Mouse (Mus musculus): ENCODE measurements around the gene Zer1. TPM values are rescaled to one million over a fixed set of nuclear protein-coding genes. Genes with fewer than 3 reads are reported as not detected.
"Not testable (repeated sequence)": the region's sequence is repeated elsewhere in the genome, so short reads cannot be mapped to it uniquely, and the experiment has no call there.

Gene Zer1
- 16.5 and 17.7 TPM in 2 replicates for polyA plus RNA-seq (2015; fragmentation: Nextera tagmentation; extraction: Ambion mirVana)

- H3K27ac ChIP-seq: peak within 1 kb of the TSS; percentile 92
- peak within 1 kb of the TSS; percentile 86 for H3K9ac ChIP-seq
- 9% methylated on average over 28 of the region's 31 CpGs for WGBS
- H3K36me3 ChIP-seq (replicated peaks): no peaks in the 10 kb centered on the region
- peak; percentile 96 for ATAC-seq (replicated peaks)
- H3K27me3 ChIP-seq (replicated peaks): no peaks in the 10 kb centered on the region
- peaks cover 38% of the 10 kb centered on the region for H3K4me1 ChIP-seq
- H3K9me3 ChIP-seq: no peaks in the 10 kb centered on the region
- peak within 1 kb of the TSS; percentile 70 for H3K4me3 ChIP-seq
- H3K4me2 ChIP-seq: peak within 1 kb of the TSS; percentile 93
Measured at GRCm38 (mm10) chr2:30124472-30125274, at the start of gene Zer1. Zer1 (minus strand) TSS chr2:30124585.

GRCm38 (mm10) chr2:30173541-30174240 lies 49.3 kb upstream of the Zer1 start:
- WGBS: 95% methylated on average over 20 of the region's 20 CpGs
- peaks cover 28% of the 10 kb centered on the region for H3K4me1 ChIP-seq
- H3K9ac ChIP-seq: no peak overlapping the region
- no peak for ATAC-seq (replicated peaks)
- peaks cover 18% of the 10 kb centered on the region for H3K36me3 ChIP-seq (replicated peaks)
- H3K27ac ChIP-seq: no peak overlapping the region
- H3K9me3 ChIP-seq: no peaks in the 10 kb centered on the region
- H3K4me2 ChIP-seq: no peak overlapping the region
- no peak overlapping the region for H3K4me3 ChIP-seq
- H3K27me3 ChIP-seq (replicated peaks): no peaks in the 10 kb centered on the region

DNA sequence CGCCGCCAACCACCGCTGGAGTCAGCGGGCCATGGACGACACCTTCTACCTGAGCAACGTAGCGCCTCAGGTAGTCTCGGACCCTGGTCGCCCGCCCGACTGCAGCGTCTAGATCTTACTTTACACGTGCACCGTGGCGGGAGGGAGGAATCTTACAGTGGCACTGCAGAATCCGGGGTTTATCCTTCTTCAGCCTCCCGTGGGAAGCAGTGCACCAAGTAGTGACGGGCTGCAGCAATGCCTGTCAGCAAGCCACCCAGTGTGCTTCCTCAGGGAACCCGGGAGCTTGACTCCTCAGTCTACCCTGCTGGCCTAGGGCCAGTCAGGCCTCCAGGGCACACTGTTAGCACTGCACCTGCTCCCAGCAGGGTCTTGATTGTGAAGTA lies 47.6 kb upstream of the Zer1 start:
- Histone ChIP-seq H3K4me1 (peaks cover 17% of the 10 kb centered on the region), H3K27ac (peak overlapping the region; percentile 91), H3K9ac (peak overlapping the region; percentile 66), H3K27me3 (replicated peaks) (no peaks in the 10 kb centered on the region), H3K9me3 (no peaks in the 10 kb centered on the region), H3K4me2 (peak overlapping the region; percentile 84), H3K4me3 (peak overlapping the region; percentile 57), H3K36me3 (replicated peaks) (peaks cover 18% of the 10 kb centered on the region)
- peak; percentile 37 for ATAC-seq (replicated peaks)
- under 1% methylated on average over 19 of the region's 19 CpGs for WGBS

DNA sequence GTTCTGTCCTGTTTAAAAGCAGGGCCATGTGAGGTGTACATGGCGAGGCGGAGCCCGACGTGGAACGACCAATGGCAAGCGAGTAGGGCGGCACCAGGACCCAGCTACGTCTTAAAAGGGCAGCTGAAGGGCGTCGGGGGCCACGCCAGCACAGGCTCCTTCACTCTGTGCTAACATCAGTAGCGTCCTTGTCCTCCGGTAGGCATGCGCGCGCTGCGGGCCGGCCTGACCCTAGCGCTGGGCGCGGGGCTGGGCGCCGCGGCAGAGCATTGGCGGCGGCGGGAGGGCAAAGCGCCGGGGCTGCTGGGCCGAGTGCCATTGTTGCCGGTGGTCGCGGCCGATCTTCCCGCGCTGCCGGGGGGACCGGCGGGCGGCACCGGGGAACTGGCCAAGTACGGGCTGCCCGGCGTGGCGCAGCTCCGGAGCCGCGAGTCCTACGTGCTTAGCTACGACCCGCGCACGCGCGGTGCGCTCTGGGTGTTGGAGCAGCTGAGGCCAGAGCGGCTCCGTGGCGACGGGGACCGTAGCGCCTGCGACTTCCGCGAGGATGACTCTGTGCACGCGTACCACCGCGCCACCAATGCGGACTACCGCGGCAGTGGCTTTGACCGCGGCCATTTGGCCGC lies 47.1 kb upstream of the Zer1 start, which contains the start of gene Endog:
Gene Endog (plus strand): TSS at position 123 of the 626 bp plus-strand sequence.
- H3K9me3 ChIP-seq: no peaks in the 10 kb centered on the region
- H3K9ac ChIP-seq: peak within 1 kb of the TSS; percentile 66
- H3K4me2 ChIP-seq: peak within 1 kb of the TSS; percentile 84
- peaks cover 17% of the 10 kb centered on the region for H3K36me3 ChIP-seq (replicated peaks)
- peak within 1 kb of the TSS; percentile 91 for H3K27ac ChIP-seq
- under 1% methylated on average over 74 of the region's 75 CpGs for WGBS
- peaks cover 13% of the 10 kb centered on the region for H3K4me1 ChIP-seq
- H3K4me3 ChIP-seq: peak within 1 kb of the TSS; percentile 57
- no peaks in the 10 kb centered on the region for H3K27me3 ChIP-seq (replicated peaks)
- ATAC-seq (replicated peaks): peak; percentile 97

DNA sequence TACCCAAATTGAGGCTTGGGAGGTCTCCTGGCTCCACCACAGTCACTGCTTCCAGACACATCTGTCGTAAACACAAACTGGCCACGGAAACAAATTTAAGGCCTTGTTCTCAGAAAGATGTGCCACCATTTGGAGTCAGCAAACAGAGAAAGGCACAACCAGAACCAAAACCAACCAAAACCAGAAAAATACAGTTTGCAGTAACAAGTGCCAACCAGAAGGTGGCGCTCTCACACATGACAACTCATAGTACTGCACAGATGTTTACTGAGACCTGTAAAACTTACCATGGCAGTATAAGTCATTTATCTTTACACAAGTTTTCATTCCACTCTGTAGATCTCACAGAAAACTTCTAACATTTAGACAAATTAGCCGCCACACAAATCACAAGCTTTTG lies 42.3 kb upstream of the Zer1 start:
- Histone ChIP-seq H3K27me3 (replicated peaks) (no peaks in the 10 kb centered on the region), H3K4me2 (no peak overlapping the region), H3K4me3 (no peak overlapping the region), H3K36me3 (replicated peaks) (no peaks in the 10 kb centered on the region), H3K9me3 (no peaks in the 10 kb centered on the region), H3K27ac (no peak overlapping the region), H3K4me1 (no peaks in the 10 kb centered on the region), H3K9ac (no peak overlapping the region)
- WGBS: 55% methylated on average over 4 of the region's 4 CpGs
- ATAC-seq (replicated peaks): no peak

DNA sequence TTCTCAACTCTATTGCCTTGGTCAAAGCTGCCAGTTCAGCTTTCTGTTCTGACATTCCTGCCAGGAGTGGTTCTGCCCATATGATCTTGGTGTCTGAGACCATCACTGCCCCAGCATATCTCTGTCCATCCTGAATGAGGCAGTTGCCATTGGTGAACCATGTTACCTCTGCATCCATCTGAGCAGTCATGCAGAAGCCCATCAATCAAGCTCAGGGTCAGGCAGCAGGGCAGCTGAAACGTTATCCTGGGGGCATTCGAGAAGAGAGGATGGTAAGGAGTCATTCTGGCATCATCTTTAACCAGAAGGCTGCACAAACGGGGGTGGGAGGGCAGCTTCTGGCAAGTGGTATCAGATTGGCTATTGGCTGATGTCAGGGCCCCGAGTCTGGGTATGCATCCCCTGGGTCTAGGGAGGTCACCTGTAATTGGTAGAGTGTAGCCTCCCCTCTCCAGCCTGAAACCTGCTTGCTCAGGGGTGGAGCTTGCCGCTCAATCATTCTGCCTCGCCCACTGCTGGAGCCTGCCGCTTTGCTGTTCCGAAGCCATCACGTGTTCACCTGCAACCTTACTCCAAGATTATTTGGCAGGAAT lies 40.1 kb upstream of the Zer1 start:
- 64% methylated on average over 9 of the region's 9 CpGs for WGBS

GRCm38 (mm10) chr2:30161809-30162208 lies 37.4 kb upstream of the Zer1 start:
- H3K9ac ChIP-seq: no peak overlapping the region
- no peaks in the 10 kb centered on the region for H3K27me3 ChIP-seq (replicated peaks)
- H3K4me3 ChIP-seq: no peak overlapping the region
- H3K36me3 ChIP-seq (replicated peaks): no peaks in the 10 kb centered on the region
- H3K27ac ChIP-seq: no peak overlapping the region
- no peaks in the 10 kb centered on the region for H3K9me3 ChIP-seq
- H3K4me2 ChIP-seq: no peak overlapping the region
- ATAC-seq (replicated peaks): no peak
- no peaks in the 10 kb centered on the region for H3K4me1 ChIP-seq

More for the DNA sequence above, 40.1 kb upstream of the Zer1 start:
- no peak for ATAC-seq (replicated peaks)
- Histone ChIP-seq H3K9ac (no peak overlapping the region), H3K4me3 (no peak overlapping the region), H3K9me3 (no peaks in the 10 kb centered on the region), H3K4me2 (no peak overlapping the region), H3K36me3 (replicated peaks) (no peaks in the 10 kb centered on the region), H3K27me3 (replicated peaks) (no peaks in the 10 kb centered on the region), H3K27ac (no peak overlapping the region), H3K4me1 (no peaks in the 10 kb centered on the region)

GRCm38 (mm10) chr2:30159871-30160270 lies 35.5 kb upstream of the Zer1 start:
- H3K4me3 ChIP-seq: not testable (repeated sequence)

GRCm38 (mm10) chr2:30152616-30153015 lies 28.2 kb upstream of the Zer1 start:
- peaks cover 25% of the 10 kb centered on the region for H3K36me3 ChIP-seq (replicated peaks)
- no peak overlapping the region for H3K4me2 ChIP-seq
- ATAC-seq (replicated peaks): no peak
- no peak overlapping the region for H3K4me3 ChIP-seq
- no peaks in the 10 kb centered on the region for H3K27me3 ChIP-seq (replicated peaks)
- H3K9ac ChIP-seq: no peak overlapping the region
- no peak overlapping the region for H3K27ac ChIP-seq
- no peaks in the 10 kb centered on the region for H3K4me1 ChIP-seq
- H3K9me3 ChIP-seq: no peaks in the 10 kb centered on the region
- 76% methylated on average over 8 of the region's 8 CpGs for WGBS

More at GRCm38 (mm10) chr2:30159871-30160270, 35.5 kb upstream of the Zer1 start:
- not testable (repeated sequence) for H3K9me3 ChIP-seq; H3K9ac ChIP-seq; H3K4me2 ChIP-seq; ATAC-seq (replicated peaks); H3K27me3 ChIP-seq (replicated peaks); H3K27ac ChIP-seq; H3K36me3 ChIP-seq (replicated peaks); H3K4me1 ChIP-seq
- 88% methylated on average over 8 of the region's 10 CpGs for WGBS

DNA sequence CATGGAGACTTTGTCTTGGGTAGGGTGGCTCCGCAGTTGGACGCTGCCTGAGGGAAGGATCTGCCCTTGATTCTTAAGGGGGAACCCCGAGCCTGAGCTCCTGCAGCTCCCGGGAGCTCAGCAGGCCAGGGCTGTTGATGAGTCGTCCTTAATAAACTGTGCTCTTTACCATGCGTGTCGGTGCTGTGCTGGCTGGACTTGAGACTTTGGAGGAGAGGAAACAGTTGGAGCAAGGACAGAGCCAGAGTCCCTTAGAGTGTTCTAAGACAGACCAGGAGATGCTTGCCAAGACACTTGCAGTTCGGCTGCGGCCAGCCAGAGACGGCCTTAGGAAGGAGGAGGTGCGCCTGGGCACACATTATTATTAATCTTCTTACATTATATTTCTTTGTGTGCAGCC lies 27.5 kb upstream of the Zer1 start:
- Histone ChIP-seq H3K9ac (no peak overlapping the region), H3K4me3 (no peak overlapping the region), H3K27ac (no peak overlapping the region), H3K4me1 (no peaks in the 10 kb centered on the region), H3K27me3 (replicated peaks) (no peaks in the 10 kb centered on the region), H3K9me3 (no peaks in the 10 kb centered on the region), H3K4me2 (no peak overlapping the region), H3K36me3 (replicated peaks) (peaks cover 33% of the 10 kb centered on the region)
- no peak for ATAC-seq (replicated peaks)
- WGBS: 91% methylated on average over 11 of the region's 11 CpGs

DNA sequence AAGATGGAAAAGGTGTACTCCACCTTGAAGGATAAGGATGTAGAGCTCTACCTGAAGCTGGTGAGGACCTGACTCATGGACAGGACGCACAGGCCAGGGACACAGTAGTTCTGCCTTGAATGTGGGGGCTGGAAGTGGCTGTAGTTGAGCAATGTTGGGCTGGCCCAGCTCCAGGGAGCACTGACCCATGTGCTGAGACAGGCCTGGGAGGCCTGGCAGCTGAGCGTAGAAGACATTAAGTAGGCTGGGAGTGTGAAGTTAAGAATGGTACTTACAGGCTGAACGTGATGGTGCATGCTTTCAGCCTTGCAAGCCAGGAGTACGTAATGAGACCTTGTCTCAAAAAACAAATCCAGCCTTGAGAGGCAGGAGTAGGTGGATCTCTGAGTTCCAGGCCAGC lies 23.1 kb upstream of the Zer1 start:
- no peak for ATAC-seq (replicated peaks)
- no peaks in the 10 kb centered on the region for H3K27me3 ChIP-seq (replicated peaks)
- no peak overlapping the region for H3K9ac ChIP-seq
- H3K36me3 ChIP-seq (replicated peaks): peaks cover 50% of the 10 kb centered on the region
- no peak overlapping the region for H3K27ac ChIP-seq
- H3K4me1 ChIP-seq: no peaks in the 10 kb centered on the region
- no peak overlapping the region for H3K4me3 ChIP-seq
- H3K9me3 ChIP-seq: no peaks in the 10 kb centered on the region
- no peak overlapping the region for H3K4me2 ChIP-seq
- 96% methylated on average over 4 of the region's 4 CpGs for WGBS

- ATAC-seq (replicated peaks): no peak
- no peak overlapping the region for H3K27ac ChIP-seq
- peaks cover 63% of the 10 kb centered on the region for H3K36me3 ChIP-seq (replicated peaks)
- H3K9ac ChIP-seq: no peak overlapping the region
- H3K4me2 ChIP-seq: no peak overlapping the region
- 93% methylated on average over 4 of the region's 4 CpGs for WGBS
- no peak overlapping the region for H3K4me3 ChIP-seq
- no peaks in the 10 kb centered on the region for H3K9me3 ChIP-seq
- no peaks in the 10 kb centered on the region for H3K27me3 ChIP-seq (replicated peaks)
- no peaks in the 10 kb centered on the region for H3K4me1 ChIP-seq
Measured at GRCm38 (mm10) chr2:30144436-30144835, 20.1 kb upstream of the Zer1 start.

Data from midbrain, embryonic 15.5 days (tissue).